Comparison of ENCODE assay signal across 8 mouse cellular contexts in the genomic region with DNA sequence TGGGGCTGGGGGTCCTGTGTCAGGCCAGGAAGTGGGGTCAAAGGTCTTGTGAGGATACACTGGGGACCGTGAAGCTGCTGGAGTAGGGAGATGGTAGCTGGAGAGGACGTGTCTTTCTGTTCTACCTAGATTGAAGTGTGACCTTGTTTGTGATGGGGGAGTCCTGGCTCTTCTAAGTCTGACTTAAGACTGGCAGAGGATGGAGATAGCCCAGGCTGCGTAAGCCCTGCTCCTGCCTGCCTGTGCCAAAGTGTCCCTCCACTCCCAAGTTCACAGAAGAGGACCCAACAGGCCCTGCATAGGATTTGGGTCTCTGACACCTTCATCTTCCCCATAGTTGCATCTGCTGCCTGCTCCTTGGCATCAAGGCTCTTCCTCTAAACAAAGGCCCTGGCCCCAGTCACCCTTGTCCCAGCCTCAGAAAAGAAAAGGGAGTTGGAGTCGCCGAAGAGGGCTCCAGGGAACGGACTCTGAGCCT. TPM values are rescaled to one million over a fixed set of nuclear protein-coding genes. Genes with fewer than 3 reads are reported as not detected.
DNase-seq lines count a peak whose midpoint lies in the region; ATAC-seq and TF ChIP-seq lines count a peak whose summit lies in the region.

No protein-coding gene starts in this region.

- no peak for ATAC-seq in kidney, postnatal 0 days (replicated peaks; ENCODE audit: low FRiP score, low read depth)
- ATAC-seq in embryonic facial prominence, embryonic 11.5 days (replicated peaks; ENCODE audit: insufficient number of reproducible peaks, low FRiP score, low TSS enrichment, low read depth), result no peak
- no peak for ATAC-seq in hindbrain, embryonic 14.5 days (ENCODE audit: low FRiP score)
- no peak for ATAC-seq in neural tube, embryonic 12.5 days (ENCODE audit: low FRiP score, low read depth)

- H3K9me3 ChIP-seq in kidney, postnatal 0 days (replicated peaks; ENCODE audit: low read length), result no peaks in the 10 kb centered on the region
- no peaks in the 10 kb centered on the region for H3K9me3 ChIP-seq in embryonic facial prominence, embryonic 11.5 days (replicated peaks; ENCODE audit: control insufficient read depth, low read length)
- H3K9me3 ChIP-seq in hindbrain, embryonic 14.5 days (ENCODE audit: control insufficient read depth, low read length), result no peaks in the 10 kb centered on the region
- H3K9me3 ChIP-seq in neural tube, embryonic 12.5 days, result no peaks in the 10 kb centered on the region

- 17% methylated on average over 6 of the region's 6 CpGs for WGBS in kidney, postnatal 0 days
- 8% methylated on average over 6 of the region's 6 CpGs for WGBS in embryonic facial prominence, embryonic 11.5 days
- 7% methylated on average over 6 of the region's 6 CpGs for WGBS in hindbrain, embryonic 14.5 days
- WGBS in neural tube, embryonic 12.5 days, result 5% methylated on average over 6 of the region's 6 CpGs

- H3K36me3 ChIP-seq in kidney, postnatal 0 days (ENCODE audit: insufficient read depth, low read length), result no peaks in the 10 kb centered on the region
- no peaks in the 10 kb centered on the region for H3K36me3 ChIP-seq in embryonic facial prominence, embryonic 11.5 days (replicated peaks; ENCODE audit: control insufficient read depth, insufficient read depth, low read depth, low read length)
- peaks cover 28% of the 10 kb centered on the region for H3K36me3 ChIP-seq in hindbrain, embryonic 14.5 days (replicated peaks; ENCODE audit: control insufficient read depth, insufficient read depth)
- peaks cover 32% of the 10 kb centered on the region for H3K36me3 ChIP-seq in neural tube, embryonic 12.5 days

- no peak overlapping the region for H3K4me3 ChIP-seq in kidney, postnatal 0 days (replicated peaks; ENCODE audit: low read depth, low read length)
- peak overlapping the region; percentile 36; the same call in 1 of the 2 replicates for H3K4me3 ChIP-seq in embryonic facial prominence, embryonic 11.5 days (ENCODE audit: low read depth, low read length)
- H3K4me3 ChIP-seq in hindbrain, embryonic 14.5 days (replicated peaks; ENCODE audit: low read length), result peak overlapping the region; percentile 50
- peak overlapping the region; percentile 54 for H3K4me3 ChIP-seq in neural tube, embryonic 12.5 days

- no peak for TF ChIP-seq CTCF in kidney, postnatal 0 days (IDR thresholded peaks at IDR 0.05; ENCODE audit: low read depth)

- DNase-seq in kidney, postnatal 0 days (ENCODE audit: low spot score), result no peak
- no peak for DNase-seq in kidney, postnatal 36 days
- peak; percentile 26 for DNase-seq in embryonic facial prominence, embryonic 11.5 days (ENCODE audit: low spot score)
- no peak for DNase-seq in hindbrain, embryonic 14.5 days (ENCODE audit: low spot score)
- no peak for DNase-seq in urinary bladder, adult 2 months (ENCODE audit: low spot score)
- no peak for DNase-seq in ovary, postnatal 10 days (ENCODE audit: low spot score)
- DNase-seq in embryo, embryonic 11 days, result no peak

- H3K4me1 ChIP-seq in kidney, postnatal 0 days (replicated peaks; ENCODE audit: insufficient read depth, low read length), result peaks cover 11% of the 10 kb centered on the region
- peaks cover 18% of the 10 kb centered on the region for H3K4me1 ChIP-seq in embryonic facial prominence, embryonic 11.5 days (ENCODE audit: control insufficient read depth, insufficient read depth, low read length)
- H3K4me1 ChIP-seq in hindbrain, embryonic 14.5 days (replicated peaks; ENCODE audit: control insufficient read depth, insufficient read depth, low read length), result peaks cover 37% of the 10 kb centered on the region
- peaks cover 46% of the 10 kb centered on the region for H3K4me1 ChIP-seq in neural tube, embryonic 12.5 days

- H3K9ac ChIP-seq in kidney, postnatal 0 days (ENCODE audit: low read depth, low read length), result no peak overlapping the region
- no peak overlapping the region; the same call in 1 of the 2 replicates for H3K9ac ChIP-seq in embryonic facial prominence, embryonic 11.5 days (replicated peaks; ENCODE audit: low read length)
- H3K9ac ChIP-seq in hindbrain, embryonic 14.5 days, result peak overlapping the region; percentile 64
- H3K9ac ChIP-seq in neural tube, embryonic 12.5 days, result peak overlapping the region; percentile 63

- H3K4me2 ChIP-seq in kidney, postnatal 0 days (ENCODE audit: low read length), result peak overlapping the region; percentile 63; the same call in 1 of the 2 replicates
- H3K4me2 ChIP-seq in embryonic facial prominence, embryonic 11.5 days (ENCODE audit: low read depth, low read length), result peak overlapping the region; percentile 67
- peak overlapping the region; percentile 68 for H3K4me2 ChIP-seq in hindbrain, embryonic 14.5 days (replicated peaks)
- H3K4me2 ChIP-seq in neural tube, embryonic 12.5 days (replicated peaks), result peak overlapping the region; percentile 88

- H3K27ac ChIP-seq in kidney, postnatal 0 days, result no peak overlapping the region
- no peak overlapping the region for H3K27ac ChIP-seq in embryonic facial prominence, embryonic 11.5 days (replicated peaks; ENCODE audit: low read depth, low read length)
- H3K27ac ChIP-seq in hindbrain, embryonic 14.5 days, result peak overlapping the region; percentile 81
- peak overlapping the region; percentile 63; the same call in 1 of the 2 replicates for H3K27ac ChIP-seq in neural tube, embryonic 12.5 days

- H3K27me3 ChIP-seq in kidney, postnatal 0 days (ENCODE audit: insufficient read depth, low read length), result peaks cover 5% of the 10 kb centered on the region; the same call in 1 of the 2 replicates
- peaks cover 21% of the 10 kb centered on the region for H3K27me3 ChIP-seq in embryonic facial prominence, embryonic 11.5 days (ENCODE audit: control insufficient read depth, insufficient read depth, low read length)
- no peaks in the 10 kb centered on the region for H3K27me3 ChIP-seq in hindbrain, embryonic 14.5 days (ENCODE audit: control insufficient read depth, insufficient read depth, low read length)
- no peaks in the 10 kb centered on the region for H3K27me3 ChIP-seq in neural tube, embryonic 12.5 days (replicated peaks)

RNA-seq across cellular contexts. Expression of a gene that starts 7.4 kb away (rescaled TPM):
- polyA plus RNA-seq in kidney, postnatal 0 days (2015; fragmentation: Nextera tagmentation; extraction: Ambion mirVana), result 0.93 and 1.3 TPM in 2 replicates
- polyA plus RNA-seq in embryonic facial prominence, embryonic 11.5 days (2014; fragmentation: Nextera tagmentation; extraction: Ambion mirVana), result 4.0 and 4.8 TPM in 2 replicates
- polyA plus RNA-seq in hindbrain, embryonic 14.5 days (2014; fragmentation: Nextera tagmentation; extraction: Ambion mirVana), result 50.1 and 57.2 TPM in 2 replicates
- 10.3 and 12.6 TPM in 2 replicates for polyA plus RNA-seq in neural tube, embryonic 12.5 days (2016; fragmentation: Nextera tagmentation; extraction: Ambion mirVana)
- 7.5 and 15.9 TPM in 2 replicates for polyA plus RNA-seq in urinary bladder, adult 2 months (2012; rRNA removed)

RNA-seq across cellular contexts. Expression of a gene that starts 25.6 kb away (rescaled TPM):
- polyA plus RNA-seq in kidney, postnatal 0 days (2015; fragmentation: Nextera tagmentation; extraction: Ambion mirVana), result 24.4 and 24.9 TPM in 2 replicates
- polyA plus RNA-seq in embryonic facial prominence, embryonic 11.5 days (2014; fragmentation: Nextera tagmentation; extraction: Ambion mirVana), result 84.7 and 88.7 TPM in 2 replicates
- 165 and 170 TPM in 2 replicates for polyA plus RNA-seq in hindbrain, embryonic 14.5 days (2014; fragmentation: Nextera tagmentation; extraction: Ambion mirVana)
- 177 and 178 TPM in 2 replicates for polyA plus RNA-seq in neural tube, embryonic 12.5 days (2016; fragmentation: Nextera tagmentation; extraction: Ambion mirVana)
- polyA plus RNA-seq in urinary bladder, adult 2 months (2012; rRNA removed), result 41.6 and 41.7 TPM in 2 replicates

RNA-seq across cellular contexts. Expression of a gene that starts 58.4 kb away (rescaled TPM):
- 13.1 and 14.0 TPM in 2 replicates for polyA plus RNA-seq in kidney, postnatal 0 days (2015; fragmentation: Nextera tagmentation; extraction: Ambion mirVana)
- polyA plus RNA-seq in embryonic facial prominence, embryonic 11.5 days (2014; fragmentation: Nextera tagmentation; extraction: Ambion mirVana), result 6.9 and 8.3 TPM in 2 replicates
- polyA plus RNA-seq in hindbrain, embryonic 14.5 days (2014; fragmentation: Nextera tagmentation; extraction: Ambion mirVana), result 18.6 and 19.3 TPM in 2 replicates
- 13.0 and 13.1 TPM in 2 replicates for polyA plus RNA-seq in neural tube, embryonic 12.5 days (2016; fragmentation: Nextera tagmentation; extraction: Ambion mirVana)
- 25.3 and 27.1 TPM in 2 replicates for polyA plus RNA-seq in urinary bladder, adult 2 months (2012; rRNA removed)

Comparison
In these comparisons a context has a peak if more than half of its experiments do, and no peak if none do; other contexts are left out.
1. H3K27ac ChIP-seq: peak in hindbrain, embryonic 14.5 days (single experiment) and neural tube, embryonic 12.5 days (single experiment); none in kidney, postnatal 0 days (single experiment) and embryonic facial prominence, embryonic 11.5 days (single experiment).
2. H3K9ac ChIP-seq: peak in hindbrain, embryonic 14.5 days (single experiment) and neural tube, embryonic 12.5 days (single experiment); none in kidney, postnatal 0 days (single experiment) and embryonic facial prominence, embryonic 11.5 days (single experiment).
3. Peak in every context shown above with its lines, with median percentiles within 50 percentile points of each other: H3K4me2 ChIP-seq.